Mouse (Mus musculus): ENCODE measurements around the gene Pde10a.

DNA sequence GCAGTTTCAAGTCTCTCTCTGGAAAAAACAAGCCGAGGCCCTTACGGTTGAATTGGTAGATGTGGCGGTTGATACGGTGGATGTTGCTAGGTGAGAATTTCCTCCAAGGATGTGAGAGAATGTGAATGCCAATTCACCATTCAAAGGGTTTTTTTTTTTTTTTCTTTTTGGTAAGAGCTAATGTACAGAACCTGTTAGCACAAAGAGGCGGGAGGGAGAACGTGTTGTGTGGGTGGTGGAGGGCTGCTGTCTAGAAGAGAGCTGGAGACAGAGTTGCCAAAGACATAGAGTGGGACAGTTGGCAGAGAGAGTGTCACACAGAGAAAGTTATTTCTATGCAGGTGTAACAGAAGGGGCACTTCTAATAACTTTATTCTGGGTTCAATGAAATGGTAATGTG lies 260.7 kb downstream of the Pde10a start:
- no peak for TF ChIP-seq CTCF (conservative IDR thresholded peaks at IDR 0.05 in 1 of 2, IDR thresholded peaks at IDR 0.05 in 1 of 2; ENCODE audit: low read depth in 2 of 2, low read length in 2 of 2)
- TF ChIP-seq POLR2A (IDR thresholded peaks at IDR 0.05; ENCODE audit: low read depth, low read length) = no peak
- no peak for TF ChIP-seq JUND (conservative IDR thresholded peaks at IDR 0.05; ENCODE audit: low read depth, low read length)
- TF ChIP-seq HCFC1 (IDR thresholded peaks at IDR 0.05; ENCODE audit: low read depth, low read length) = no peak
- no peak for TF ChIP-seq ZMIZ1 (IDR thresholded peaks at IDR 0.05; ENCODE audit: low read depth, low read length)
- no peak for TF ChIP-seq USF2 (conservative IDR thresholded peaks at IDR 0.05; ENCODE audit: low read depth, low read length)
- TF ChIP-seq E2F4 (IDR thresholded peaks at IDR 0.05; ENCODE audit: insufficient replicate concordance, low read depth, low read length) = no peak

Measured in CH12.LX (cell line).